Mouse (Mus musculus): ENCODE data around the gene Fcgr2b. TPM values are rescaled to one million over a fixed set of nuclear protein-coding genes. Genes with fewer than 3 reads are reported as not detected.

Fcgr2b gene
- polyA plus RNA-seq, 1 experiment = not detected

- TF ChIP-seq EP300 (IDR thresholded peaks at IDR 0.05; ENCODE audit: insufficient read depth, low read depth, low read length) (no peak), CTCF (IDR thresholded peaks at IDR 0.05; ENCODE audit: low read depth, low read length) (no peak), POLR2A (IDR thresholded peaks at IDR 0.05; ENCODE audit: insufficient read depth, low read length) (no peak)
- H3K36me3 ChIP-seq (ENCODE audit: control insufficient read depth, insufficient read depth, low read length, poor library complexity, severe bottlenecking) = no peaks in the 10 kb centered on the region
- no peak overlapping the region for H3K27ac ChIP-seq (ENCODE audit: insufficient read depth, low read length)
- H3K9me3 ChIP-seq (replicated peaks; ENCODE audit: control insufficient read depth, insufficient read depth, low read length, poor library complexity, severe bottlenecking) = no peaks in the 10 kb centered on the region
- H3K4me1 ChIP-seq (ENCODE audit: control insufficient read depth, insufficient read depth, low read length) = no peaks in the 10 kb centered on the region
- no peak overlapping the region for H3K9ac ChIP-seq (ENCODE audit: low read depth, poor library complexity, severe bottlenecking)
- no peak overlapping the region for H3K4me3 ChIP-seq (ENCODE audit: low read depth, low read length)
- H3K27me3 ChIP-seq (ENCODE audit: control insufficient read depth, insufficient read depth, low read length, poor library complexity, severe bottlenecking) = no peaks in the 10 kb centered on the region
These were observed 13.3 kb downstream of the Fcgr2b start for GRCm38 (mm10) chr1:170963087-170963486.

- H3K9ac ChIP-seq (ENCODE audit: low read depth, poor library complexity, severe bottlenecking) = no peak overlapping the region
- no peaks in the 10 kb centered on the region for H3K4me1 ChIP-seq (ENCODE audit: control insufficient read depth, insufficient read depth, low read length)
- H3K36me3 ChIP-seq (ENCODE audit: control insufficient read depth, insufficient read depth, low read length, poor library complexity, severe bottlenecking) = no peaks in the 10 kb centered on the region
- H3K9me3 ChIP-seq (replicated peaks; ENCODE audit: control insufficient read depth, insufficient read depth, low read length, poor library complexity, severe bottlenecking) = no peaks in the 10 kb centered on the region
- no peak overlapping the region for H3K27ac ChIP-seq (ENCODE audit: insufficient read depth, low read length)
- H3K4me3 ChIP-seq (ENCODE audit: low read depth, low read length) = no peak overlapping the region
- TF ChIP-seq EP300 (IDR thresholded peaks at IDR 0.05; ENCODE audit: insufficient read depth, low read depth, low read length) (no peak), POLR2A (IDR thresholded peaks at IDR 0.05; ENCODE audit: insufficient read depth, low read length) (no peak), CTCF (IDR thresholded peaks at IDR 0.05; ENCODE audit: low read depth, low read length) (no peak)
- no peaks in the 10 kb centered on the region for H3K27me3 ChIP-seq (ENCODE audit: control insufficient read depth, insufficient read depth, low read length, poor library complexity, severe bottlenecking)
These were observed 14.0 kb downstream of the Fcgr2b start for GRCm38 (mm10) chr1:170962301-170962700.

- no peak for TF ChIP-seq POLR2A (IDR thresholded peaks at IDR 0.05; ENCODE audit: insufficient read depth, low read length)
- no peak for TF ChIP-seq EP300 (IDR thresholded peaks at IDR 0.05; ENCODE audit: insufficient read depth, low read depth, low read length)
- TF ChIP-seq CTCF (IDR thresholded peaks at IDR 0.05; ENCODE audit: low read depth, low read length) = no peak
- Histone ChIP-seq H3K27me3 (ENCODE audit: control insufficient read depth, insufficient read depth, low read length, poor library complexity, severe bottlenecking) (no peaks in the 10 kb centered on the region), H3K9ac (ENCODE audit: low read depth, poor library complexity, severe bottlenecking) (no peak overlapping the region), H3K36me3 (ENCODE audit: control insufficient read depth, insufficient read depth, low read length, poor library complexity, severe bottlenecking) (no peaks in the 10 kb centered on the region), H3K4me1 (ENCODE audit: control insufficient read depth, insufficient read depth, low read length) (no peaks in the 10 kb centered on the region), H3K4me3 (ENCODE audit: low read depth, low read length) (no peak overlapping the region), H3K9me3 (replicated peaks; ENCODE audit: control insufficient read depth, insufficient read depth, low read length, poor library complexity, severe bottlenecking) (no peaks in the 10 kb centered on the region), H3K27ac (ENCODE audit: insufficient read depth, low read length) (no peak overlapping the region)
These were observed 15.2 kb downstream of the Fcgr2b start for GRCm38 (mm10) chr1:170961101-170961500.

GRCm38 (mm10) chr1:170959791-170960190 is 16.6 kb downstream of the Fcgr2b start:
- Histone ChIP-seq H3K36me3 (ENCODE audit: control insufficient read depth, insufficient read depth, low read length, poor library complexity, severe bottlenecking) (no peaks in the 10 kb centered on the region), H3K27me3 (ENCODE audit: control insufficient read depth, insufficient read depth, low read length, poor library complexity, severe bottlenecking) (no peaks in the 10 kb centered on the region), H3K4me3 (ENCODE audit: low read depth, low read length) (no peak overlapping the region), H3K27ac (ENCODE audit: insufficient read depth, low read length) (no peak overlapping the region), H3K9ac (ENCODE audit: low read depth, poor library complexity, severe bottlenecking) (no peak overlapping the region), H3K9me3 (replicated peaks; ENCODE audit: control insufficient read depth, insufficient read depth, low read length, poor library complexity, severe bottlenecking) (no peaks in the 10 kb centered on the region), H3K4me1 (ENCODE audit: control insufficient read depth, insufficient read depth, low read length) (no peaks in the 10 kb centered on the region)
- TF ChIP-seq EP300 (IDR thresholded peaks at IDR 0.05; ENCODE audit: insufficient read depth, low read depth, low read length) (no peak), CTCF (IDR thresholded peaks at IDR 0.05; ENCODE audit: low read depth, low read length) (no peak), POLR2A (IDR thresholded peaks at IDR 0.05; ENCODE audit: insufficient read depth, low read length) (no peak)

GRCm38 (mm10) chr1:170958225-170958624 is 18.1 kb downstream of the Fcgr2b start:
- H3K4me3 ChIP-seq (ENCODE audit: low read depth, low read length) = no peak overlapping the region
- no peaks in the 10 kb centered on the region for H3K36me3 ChIP-seq (ENCODE audit: control insufficient read depth, insufficient read depth, low read length, poor library complexity, severe bottlenecking)
- H3K9ac ChIP-seq (ENCODE audit: low read depth, poor library complexity, severe bottlenecking) = no peak overlapping the region
- no peaks in the 10 kb centered on the region for H3K4me1 ChIP-seq (ENCODE audit: control insufficient read depth, insufficient read depth, low read length)
- no peaks in the 10 kb centered on the region for H3K9me3 ChIP-seq (replicated peaks; ENCODE audit: control insufficient read depth, insufficient read depth, low read length, poor library complexity, severe bottlenecking)
- no peak for TF ChIP-seq POLR2A (IDR thresholded peaks at IDR 0.05; ENCODE audit: insufficient read depth, low read length)
- no peaks in the 10 kb centered on the region for H3K27me3 ChIP-seq (ENCODE audit: control insufficient read depth, insufficient read depth, low read length, poor library complexity, severe bottlenecking)
- H3K27ac ChIP-seq (ENCODE audit: insufficient read depth, low read length) = no peak overlapping the region

GRCm38 (mm10) chr1:170953192-170953591 is 23.2 kb downstream of the Fcgr2b start:
- Histone ChIP-seq H3K4me3 (ENCODE audit: low read depth, low read length) (no peak overlapping the region), H3K9me3 (replicated peaks; ENCODE audit: control insufficient read depth, insufficient read depth, low read length, poor library complexity, severe bottlenecking) (no peaks in the 10 kb centered on the region; the same call in 1 of the 2 replicates), H3K4me1 (ENCODE audit: control insufficient read depth, insufficient read depth, low read length) (no peaks in the 10 kb centered on the region), H3K27me3 (ENCODE audit: control insufficient read depth, insufficient read depth, low read length, poor library complexity, severe bottlenecking) (no peaks in the 10 kb centered on the region), H3K9ac (ENCODE audit: low read depth, poor library complexity, severe bottlenecking) (no peak overlapping the region), H3K36me3 (ENCODE audit: control insufficient read depth, insufficient read depth, low read length, poor library complexity, severe bottlenecking) (no peaks in the 10 kb centered on the region), H3K27ac (ENCODE audit: insufficient read depth, low read length) (no peak overlapping the region)
- TF ChIP-seq EP300 (IDR thresholded peaks at IDR 0.05; ENCODE audit: insufficient read depth, low read depth, low read length) (no peak), POLR2A (IDR thresholded peaks at IDR 0.05; ENCODE audit: insufficient read depth, low read length) (no peak), CTCF (IDR thresholded peaks at IDR 0.05; ENCODE audit: low read depth, low read length) (no peak)
